Mouse (Mus musculus) gastrocnemius, adult 8-10 months (tissue): Measurements from ENCODE around the gene Rab3d. TPM values are rescaled to one million over a fixed set of nuclear protein-coding genes. Genes with fewer than 3 reads are reported as not detected.
A peak's percentile ranks its signal among the peaks of the same experiment; 100 is the strongest.
"Not testable (repeated sequence)": the region's sequence is repeated elsewhere in the genome, so short reads cannot be mapped to it uniquely, and the experiment has no call there.

Experiments used
- DNase-seq, 2 experiments: peaks; one replicate each; pipeline ENCODE4 v3.0.0; 2022; ENCODE audit warnings: low spot score in 2 of 2
- total RNA-seq, 4 experiments: library from RNA; stranded (reverse); gene quantifications; 2 replicates each; pipeline ENCODE4 v1.2.4; 2022

The Rab3d gene
- total RNA-seq, 4 experiments from 2014 or later, result 2.3 to 6.0 (median 2.9) TPM

GRCm38 (mm10) chr9:21909474-21910223, 8.3 kb downstream of the Rab3d start:
- DNase-seq, result no peak

DNA sequence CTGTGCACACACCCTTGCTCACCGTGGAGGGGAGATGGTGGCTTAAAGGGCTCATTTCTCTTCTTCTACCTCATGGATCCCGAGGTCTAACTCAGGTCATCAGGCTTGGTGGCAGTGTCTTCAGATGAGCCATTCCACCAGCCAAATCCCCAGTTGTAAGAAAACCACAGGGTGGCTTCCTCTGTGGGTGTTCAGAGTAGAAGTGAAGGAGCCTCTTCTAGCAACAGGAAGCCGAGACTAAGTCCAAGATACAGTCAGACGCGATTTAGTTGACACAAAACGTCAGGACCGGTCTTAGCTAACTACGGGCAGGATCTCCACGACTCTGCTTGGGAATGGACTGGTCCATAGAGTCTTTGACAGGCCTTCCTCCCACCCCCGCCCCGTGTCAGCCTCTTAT, 9.8 kb downstream of the Rab3d start:
- DNase-seq, result no peak

GRCm38 (mm10) chr9:21904031-21904430, 14.0 kb downstream of the Rab3d start:
- no peak for DNase-seq

DNA sequence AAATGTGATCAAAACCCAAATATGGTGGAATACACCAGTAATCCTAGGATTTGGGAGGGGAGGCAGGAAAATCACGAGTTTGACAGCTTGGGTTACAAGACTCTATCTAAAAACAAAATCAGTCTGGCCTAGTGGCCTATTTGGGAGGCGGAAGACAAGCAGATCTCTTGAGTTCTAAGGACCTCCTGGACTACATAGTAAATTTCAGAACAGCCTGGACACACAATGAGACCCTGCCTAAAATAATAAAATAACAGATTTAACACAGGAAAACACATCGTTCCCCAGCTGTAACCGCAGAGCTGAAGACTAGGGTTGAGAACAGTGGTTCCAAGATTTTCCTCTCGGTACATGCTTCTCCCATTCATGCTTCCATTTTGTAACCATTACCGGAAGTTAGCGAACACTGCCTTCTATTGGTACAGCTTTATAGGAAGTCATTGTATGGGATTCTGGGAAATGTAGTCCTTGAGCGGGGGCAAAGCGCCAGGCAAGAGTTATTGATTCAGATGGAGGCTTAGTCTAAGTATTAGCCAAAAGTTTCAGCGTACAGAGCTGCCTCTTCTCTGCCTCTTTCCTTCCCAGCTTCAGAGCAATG, 16.7 kb downstream of the Rab3d start:
- peak; percentile 20 to 52 for DNase-seq

- no peak for DNase-seq
Measured at GRCm38 (mm10) chr9:21889229-21889628, 28.8 kb downstream of the Rab3d start.

DNA sequence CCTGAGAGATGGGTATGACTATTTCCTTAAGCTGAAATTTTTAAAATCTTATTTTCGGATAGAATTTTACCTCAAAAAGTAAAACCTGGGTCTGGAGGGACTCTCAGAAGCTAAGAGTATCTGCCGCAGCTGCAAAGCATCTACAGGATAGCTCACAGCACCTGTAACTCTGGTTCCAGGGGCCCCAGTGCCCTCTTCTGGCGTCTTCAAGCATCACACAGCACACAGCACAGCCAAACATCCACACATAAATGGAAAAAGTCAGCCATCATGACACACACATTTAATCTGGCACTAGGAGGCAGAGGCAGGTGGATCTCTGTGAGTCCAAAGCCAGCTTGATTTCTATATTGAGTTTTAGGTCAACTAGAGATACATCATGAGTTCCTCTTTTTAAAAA, 41.4 kb downstream of the Rab3d start:
- no peak for DNase-seq

- no peak for DNase-seq
Measured at GRCm38 (mm10) chr9:21872204-21872603, 45.8 kb downstream of the Rab3d start.

DNA sequence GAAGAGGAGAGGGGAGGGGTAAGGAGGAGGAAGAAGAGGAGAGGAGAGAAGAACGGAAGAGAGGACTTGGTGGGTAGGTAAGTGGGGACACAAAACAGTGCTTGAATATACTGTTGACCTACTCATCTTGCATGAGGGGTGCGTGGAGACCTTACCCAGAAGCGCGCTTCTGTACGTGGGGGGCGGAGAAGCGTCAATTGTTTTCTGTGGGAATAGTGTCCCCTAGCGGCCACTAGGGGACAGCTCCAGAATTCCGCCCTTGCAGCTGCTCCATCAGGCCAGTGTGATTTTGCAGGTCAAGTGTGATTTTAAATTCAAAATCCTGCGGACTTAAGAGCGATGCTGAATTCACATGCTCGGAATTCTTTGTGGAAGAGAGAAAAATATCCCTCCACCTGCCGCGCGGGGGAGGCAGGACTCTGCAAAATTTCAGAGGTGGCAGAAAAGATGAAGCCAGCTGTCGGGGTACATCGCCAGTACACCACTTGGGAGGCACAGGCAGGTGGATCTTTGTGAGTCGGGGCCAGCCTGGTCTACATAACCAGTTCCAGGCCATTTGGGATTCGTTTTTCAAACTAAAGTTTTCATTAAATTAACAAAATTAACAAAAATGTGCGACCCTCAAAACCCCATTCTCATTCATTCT, 47.0 kb downstream of the Rab3d start:
- no peak for DNase-seq

DNA sequence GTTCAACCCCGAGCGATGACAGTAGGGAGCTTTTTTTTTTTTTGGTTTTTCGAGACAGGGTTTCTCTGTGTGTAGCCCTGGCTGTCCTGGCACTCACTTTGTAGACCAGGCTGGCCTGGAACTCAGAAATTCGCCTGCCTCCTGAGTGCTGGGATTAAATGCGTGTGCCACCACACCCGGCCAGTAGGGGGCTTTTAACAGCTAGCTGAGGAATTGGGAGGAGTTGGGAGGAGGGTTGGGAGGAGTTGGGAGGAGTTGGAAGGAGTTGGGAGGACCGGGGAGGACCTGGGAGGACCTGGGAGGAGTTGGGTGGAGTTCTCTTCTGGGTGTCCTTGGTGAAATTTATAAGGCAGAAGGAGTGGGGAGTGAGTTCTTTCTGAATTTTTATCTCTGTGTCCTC, 48.7 kb downstream of the Rab3d start:
- DNase-seq, result peak in 1 of 2 experiments; percentile 46

DNA sequence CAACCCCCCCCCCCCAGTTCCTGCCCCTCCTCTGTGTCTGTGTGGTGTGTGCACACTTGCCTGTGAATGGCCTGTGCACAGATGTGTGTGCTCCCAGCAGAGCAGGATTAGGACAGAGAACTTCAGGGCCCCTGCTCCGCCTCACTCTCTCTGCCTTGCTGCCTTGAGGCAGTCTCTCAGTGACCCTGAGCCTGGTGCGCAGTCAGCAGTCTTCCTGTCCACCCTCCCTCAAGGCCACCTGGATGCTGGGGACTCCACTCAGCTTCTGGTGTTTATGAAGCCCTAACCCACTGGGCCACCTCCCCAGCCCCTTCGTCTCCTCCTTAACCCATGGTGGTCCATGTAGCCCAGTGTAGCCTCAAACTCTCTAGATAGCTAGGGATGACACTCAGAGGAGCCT, 50.3 kb downstream of the Rab3d start:
- DNase-seq, result no peak

- no peak for DNase-seq
Measured at GRCm38 (mm10) chr9:21866641-21867040, 51.4 kb downstream of the Rab3d start.

DNA sequence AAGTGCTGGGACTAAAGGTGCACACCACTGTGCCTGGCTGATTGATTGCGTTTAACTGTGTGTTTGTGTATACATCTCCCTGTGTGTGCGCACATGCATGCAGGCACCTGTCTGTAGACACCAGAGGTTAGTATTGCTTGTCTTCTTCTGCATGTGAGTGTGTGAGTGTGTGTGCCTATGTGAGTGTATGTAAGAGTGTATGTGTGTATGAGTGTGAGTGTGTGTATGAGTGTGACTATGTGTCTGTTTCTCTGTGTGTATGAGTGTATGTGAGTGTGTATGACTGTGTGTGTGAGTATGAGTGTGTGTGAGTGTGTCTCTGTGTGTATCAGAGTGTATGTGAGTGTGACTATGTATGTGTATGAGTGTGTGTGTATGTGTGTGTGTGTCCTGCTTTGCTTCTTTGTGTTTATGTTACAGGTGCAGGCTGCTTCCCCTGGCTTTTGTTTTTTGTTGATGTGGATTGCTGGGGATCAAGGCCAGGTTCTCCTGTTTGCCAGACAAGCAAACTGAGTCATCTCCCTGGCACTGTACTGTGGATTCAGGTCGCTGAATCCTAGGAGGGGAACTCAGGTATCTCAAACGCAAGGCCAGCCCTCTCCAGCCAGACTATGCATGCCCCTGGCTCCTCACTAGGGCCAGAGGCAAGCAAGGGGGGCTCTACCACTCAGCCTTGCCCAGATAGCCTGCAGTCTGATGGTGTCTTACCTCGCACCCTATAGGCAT, 52.2 kb downstream of the Rab3d start:
- DNase-seq, result no peak

DNA sequence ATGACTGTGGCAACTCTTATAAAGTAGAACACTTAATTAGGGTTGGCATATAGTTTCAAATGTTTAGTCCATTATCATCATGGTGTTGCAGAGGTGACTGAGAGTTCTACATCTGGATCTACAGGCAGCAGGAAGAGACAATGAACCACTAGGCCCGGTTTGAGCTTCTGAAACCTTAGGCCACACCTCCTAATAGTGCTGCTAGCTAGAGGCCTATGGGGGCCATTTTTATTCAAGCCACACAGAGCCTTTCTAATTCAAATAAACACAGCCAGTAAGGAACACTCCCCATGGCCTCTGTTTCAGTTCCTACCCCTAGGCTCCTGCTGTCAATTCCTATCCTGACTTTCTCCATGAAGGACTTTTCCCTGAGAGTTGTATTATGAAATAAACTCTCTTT, 55.8 kb downstream of the Rab3d start:
- no peak for DNase-seq

GRCm38 (mm10) chr9:21860349-21860748, 57.6 kb downstream of the Rab3d start:
- not testable (repeated sequence) for DNase-seq

GRCm38 (mm10) chr9:21859606-21860005, 58.4 kb downstream of the Rab3d start:
- DNase-seq, result no peak

GRCm38 (mm10) chr9:21858084-21858483, 59.9 kb downstream of the Rab3d start:
- no peak for DNase-seq

DNA sequence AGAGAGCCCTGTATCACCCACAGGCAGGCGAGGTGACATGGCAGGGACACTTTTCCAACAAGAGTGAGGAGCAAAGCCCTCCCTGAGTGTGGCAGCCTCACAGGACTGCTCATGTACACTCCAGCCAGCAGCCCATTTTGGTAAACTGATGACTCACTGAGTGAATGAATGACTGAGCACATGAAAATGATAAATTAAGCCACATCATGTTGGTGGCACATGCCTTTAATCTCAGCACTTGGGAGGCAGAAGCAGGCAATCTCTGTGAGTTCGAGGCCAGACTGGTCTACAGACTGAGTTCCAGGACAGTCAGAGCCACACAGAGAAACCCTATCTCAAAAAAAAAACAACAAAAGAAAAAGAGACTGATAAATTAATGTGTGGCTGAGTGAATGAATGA, 60.5 kb downstream of the Rab3d start:
- no peak for DNase-seq

Other genes with a start within 250 kb of the Rab3d start
- gene Ldlr, start 194.7 kb downstream of the Rab3d start, total RNA-seq, result 1 to 10 TPM; 2.9 to 3.6 (median 3.2) TPM
- gene Spc24, start 157.9 kb downstream of the Rab3d start, total RNA-seq, result 1 to 10 TPM; 1.5 to 3.3 (median 1.7) TPM
- 10 to 100 TPM; 13.0 to 15.2 (median 14.2) TPM for gene Kank2, start 119.4 kb downstream of the Rab3d start, total RNA-seq
- gene Angptl8, start 82.7 kb downstream of the Rab3d start, total RNA-seq, result not detected
- gene Dock6, start 65.6 kb downstream of the Rab3d start, total RNA-seq, result 1 to 10 TPM; 4.7 to 8.3 (median 5.2) TPM
- gene Ccdc159, start 9.3 kb upstream of the Rab3d start, total RNA-seq, result under 1 TPM in 1 of 4 experiments, not detected in 3; 0.38 TPM
- 10 to 100 TPM; 11.1 to 13.9 (median 13.1) TPM for gene Tmem205, start 9.4 kb upstream of the Rab3d start, total RNA-seq
- 1 to 10 TPM in 1 of 4 experiments, under 1 TPM in 3; 0.36 to 1.1 (median 0.60) TPM for gene Plppr2, start 18.8 kb upstream of the Rab3d start, total RNA-seq
- gene Swsap1, start 37.6 kb upstream of the Rab3d start, total RNA-seq, result 1 to 10 TPM; 2.4 to 3.0 (median 2.7) TPM
- gene Epor, start 45.3 kb upstream of the Rab3d start, total RNA-seq, result under 1 TPM in 2 of 4 experiments, not detected in 2; 0.17 to 0.31 TPM
- gene Rgl3, start 71.3 kb upstream of the Rab3d start, total RNA-seq, result under 1 TPM; 0.27 to 0.88 (median 0.63) TPM
- gene Ccdc151, start 84.4 kb upstream of the Rab3d start, total RNA-seq, result not detected
- gene Prkcsh, start 84.6 kb upstream of the Rab3d start, total RNA-seq, result 10 to 100 TPM; 25.3 to 27.8 (median 26.4) TPM
- gene Elavl3, start 133.8 kb upstream of the Rab3d start, total RNA-seq, result under 1 TPM in 1 of 4 experiments, not detected in 3; 0.08 TPM
- not detected for gene Gm49318, start 153.1 kb upstream of the Rab3d start, total RNA-seq
- gene Zfp653, start 153.2 kb upstream of the Rab3d start, total RNA-seq, result 1 to 10 TPM; 3.2 to 5.8 (median 4.1) TPM
- gene Ecsit, start 167.2 kb upstream of the Rab3d start, total RNA-seq, result 100 to 1,000 TPM in 1 of 4 experiments, 10 to 100 TPM in 3; 79.8 to 101 (median 93.0) TPM
- 1 to 10 TPM; 1.7 to 4.9 (median 2.1) TPM for gene Cnn1, start 181.0 kb upstream of the Rab3d start, total RNA-seq
- 10 to 100 TPM; 37.2 to 44.8 (median 43.2) TPM for gene Elof1, start 199.0 kb upstream of the Rab3d start, total RNA-seq
- gene Acp5, start 217.5 kb upstream of the Rab3d start, total RNA-seq, result 1 to 10 TPM in 2 of 4 experiments, under 1 TPM in 2; 0.17 to 2.9 (median 1.4) TPM
- gene Pigyl, start 238.7 kb upstream of the Rab3d start, total RNA-seq, result 10 to 100 TPM; 30.6 to 39.5 (median 34.8) TPM